Mouse (Mus musculus): Measurements from ENCODE around the gene Ecsit.
"Not testable (repeated sequence)": the region's sequence is repeated elsewhere in the genome, so short reads cannot be mapped to it uniquely, and the experiment has no call there.

Ecsit gene

GRCm38 (mm10) chr9:22089986-22090385, 4.7 kb upstream of the Ecsit start:
- DNase-seq (ENCODE audit: low spot score in 2 of 2), result no peak

- no peak for DNase-seq (ENCODE audit: low spot score in 2 of 2)
Observed at GRCm38 (mm10) chr9:22089281-22089680, 4.0 kb upstream of the Ecsit start.

GRCm38 (mm10) chr9:22087034-22087618, 1.9 kb upstream of the Ecsit start:
- DNase-seq (ENCODE audit: low spot score in 2 of 2), result no peak

- DNase-seq (ENCODE audit: low spot score in 2 of 2), result no peak
Observed at GRCm38 (mm10) chr9:22086012-22086411, 774 bp upstream of the Ecsit start.

GRCm38 (mm10) chr9:22084667-22085021, 594 bp downstream of the Ecsit start:
- DNase-seq (ENCODE audit: low spot score in 2 of 2), result no peak

- DNase-seq (ENCODE audit: low spot score in 2 of 2), result no peak
Observed at GRCm38 (mm10) chr9:22076223-22076622, 9.0 kb downstream of the Ecsit start.

GRCm38 (mm10) chr9:22075778-22076177, 9.5 kb downstream of the Ecsit start:
- not testable (repeated sequence) for DNase-seq (ENCODE audit: low spot score in 2 of 2)

- DNase-seq (ENCODE audit: low spot score in 2 of 2), result peak in 1 of 2 experiments; percentile 24
Observed at GRCm38 (mm10) chr9:22072276-22072675, 13.0 kb downstream of the Ecsit start.

- peak; percentile 95 to 97 for DNase-seq (ENCODE audit: low spot score in 2 of 2)
Observed at GRCm38 (mm10) chr9:22070791-22071573, 14.3 kb downstream of the Ecsit start, which contains the start of the genes Gm49318 and Zfp653. TSS of gene Gm49318 (minus strand) at chr9:22071259. TSS of gene Zfp653 (minus strand) at chr9:22071376.

GRCm38 (mm10) chr9:22069881-22070553, 15.2 kb downstream of the Ecsit start:
- no peak for DNase-seq (ENCODE audit: low spot score in 2 of 2)

GRCm38 (mm10) chr9:22067195-22067594, 18.0 kb downstream of the Ecsit start:
- DNase-seq (ENCODE audit: low spot score in 2 of 2), result no peak

- DNase-seq (ENCODE audit: low spot score in 2 of 2), result peak in 1 of 2 experiments; percentile 36
Observed at GRCm38 (mm10) chr9:22066433-22066832, 18.8 kb downstream of the Ecsit start.

GRCm38 (mm10) chr9:22065642-22066041, 19.6 kb downstream of the Ecsit start:
- no peak for DNase-seq (ENCODE audit: low spot score in 2 of 2)

- no peak for DNase-seq (ENCODE audit: low spot score in 2 of 2)
Observed at GRCm38 (mm10) chr9:22064341-22064740, 20.9 kb downstream of the Ecsit start.

GRCm38 (mm10) chr9:22061339-22061738, 23.9 kb downstream of the Ecsit start:
- DNase-seq (ENCODE audit: low spot score in 2 of 2), result no peak

GRCm38 (mm10) chr9:22058011-22058424, 27.2 kb downstream of the Ecsit start:
- DNase-seq (ENCODE audit: low spot score in 2 of 2), result peak in 1 of 2 experiments; percentile 46

- peak in 1 of 2 experiments; percentile 37 for DNase-seq (ENCODE audit: low spot score in 2 of 2)
Observed at GRCm38 (mm10) chr9:22057031-22057517, 28.2 kb downstream of the Ecsit start.

GRCm38 (mm10) chr9:22056303-22056910, 28.8 kb downstream of the Ecsit start:
- no peak for DNase-seq (ENCODE audit: low spot score in 2 of 2)

- DNase-seq (ENCODE audit: low spot score in 2 of 2), result peak in 1 of 2 experiments; percentile 36
Observed at GRCm38 (mm10) chr9:22055713-22056112, 29.5 kb downstream of the Ecsit start.

GRCm38 (mm10) chr9:22054411-22055076, 30.7 kb downstream of the Ecsit start:
- peak; percentile 76 to 79 for DNase-seq (ENCODE audit: low spot score in 2 of 2)

GRCm38 (mm10) chr9:22053657-22054056, 31.6 kb downstream of the Ecsit start:
- DNase-seq (ENCODE audit: low spot score in 2 of 2), result no peak

- peak; percentile 66 to 84 for DNase-seq (ENCODE audit: low spot score in 2 of 2)
Observed at GRCm38 (mm10) chr9:22051958-22052254, 33.3 kb downstream of the Ecsit start, which contains the start of gene Elavl3. TSS of gene Elavl3 (minus strand) at chr9:22052023.
